Mouse (Mus musculus): ENCODE measurements around the gene Onecut3. TPM values are rescaled to one million over a fixed set of nuclear protein-coding genes. Genes with fewer than 3 reads are reported as not detected.

Onecut3 gene
- polyA plus RNA-seq (2012; rRNA removed), result 4.1 and 6.6 TPM in 2 replicates

DNA sequence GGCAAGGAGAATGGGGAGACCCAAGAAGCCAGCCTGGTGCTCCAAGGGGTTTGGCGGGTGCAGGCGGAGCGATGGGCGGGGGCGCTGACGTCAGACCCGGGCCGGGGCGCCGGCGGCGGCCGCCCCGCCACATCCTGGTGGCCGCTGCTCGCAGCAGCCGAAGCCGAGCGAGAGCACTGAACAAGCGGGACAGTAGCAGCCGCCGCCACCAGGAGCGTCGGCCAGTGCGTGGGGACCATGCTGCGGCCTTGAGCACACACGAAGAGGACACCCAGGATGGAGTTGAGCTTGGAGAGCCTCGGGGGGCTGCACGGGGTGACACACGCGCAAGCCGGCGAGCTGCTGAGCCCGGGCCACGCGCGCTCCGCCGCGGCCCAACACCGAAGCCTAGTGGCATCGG lies at the start of gene Onecut3:
Onecut3 (plus strand) TSS at position 104 of the 400 bp plus-strand sequence.

DNA sequence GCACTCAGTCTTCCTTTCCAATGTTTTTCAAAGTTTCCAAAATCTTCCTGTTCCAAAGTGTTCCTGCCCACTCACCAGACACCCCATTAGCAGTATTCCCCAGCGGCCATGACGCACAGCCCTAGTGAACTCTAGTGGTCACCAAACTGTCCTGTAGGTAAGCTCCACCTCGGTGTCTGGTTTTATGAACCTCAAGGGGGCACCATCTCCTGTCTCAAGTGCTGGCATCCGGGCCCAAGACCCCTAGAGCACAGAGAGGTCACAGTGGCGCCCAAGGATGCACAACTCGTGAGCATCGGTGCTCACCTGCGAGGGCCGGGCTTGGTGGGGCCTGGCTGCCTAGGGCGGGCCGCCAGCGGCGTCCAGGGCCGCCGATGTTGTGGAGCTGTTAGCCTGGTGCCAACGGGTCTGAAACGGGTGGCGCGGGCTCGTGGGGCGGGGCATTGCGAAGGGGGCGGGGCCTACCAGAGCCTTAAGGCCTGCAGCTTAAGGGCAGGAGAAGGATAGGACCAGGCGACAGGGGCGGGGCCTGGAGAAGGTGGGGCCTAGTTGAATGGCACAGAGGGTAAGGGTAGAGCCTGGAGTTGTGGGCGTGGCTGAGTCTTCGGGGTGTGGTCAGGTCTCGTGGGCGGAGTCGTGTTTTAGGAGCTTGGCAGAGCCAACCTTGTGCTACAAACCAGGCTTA lies 44.2 kb downstream of the Onecut3 start, which contains the start of gene Atp8b3:
Atp8b3 (minus strand) TSS at position 415 of the 685 bp plus-strand sequence.

GRCm38 (mm10) chr10:80561116-80561944 lies 66.7 kb downstream of the Onecut3 start, which contains the start of gene Rexo1:
TSS of gene Rexo1 (minus strand) at chr10:80561560.

Other genes with a start within 250 kb of the Onecut3 start
- 288 TPM in 2 replicates for gene Ndufs7, start 245.7 kb upstream of the Onecut3 start, polyA plus RNA-seq (2012; rRNA removed)
- 15.4 and 28.3 TPM in 2 replicates for gene Gamt, start 233.8 kb upstream of the Onecut3 start, polyA plus RNA-seq (2012; rRNA removed)
- gene Dazap1, start 233.3 kb upstream of the Onecut3 start, polyA plus RNA-seq (2012; rRNA removed), result 207 and 232 TPM in 2 replicates
- gene Rps15, start 202.4 kb upstream of the Onecut3 start, polyA plus RNA-seq (2012; rRNA removed), result 2,757 and 2,767 TPM in 2 replicates
- gene Apc2, start 198.9 kb upstream of the Onecut3 start, polyA plus RNA-seq (2012; rRNA removed), result 145 and 166 TPM in 2 replicates
- gene 2310011J03Rik, start 174.3 kb upstream of the Onecut3 start, polyA plus RNA-seq (2012; rRNA removed), result 29.7 and 29.8 TPM in 2 replicates
- 4.5 and 6.3 TPM in 2 replicates for gene Pcsk4, start 165.3 kb upstream of the Onecut3 start, polyA plus RNA-seq (2012; rRNA removed)
- gene Reep6, start 164.9 kb upstream of the Onecut3 start, polyA plus RNA-seq (2012; rRNA removed), result 2.2 and 3.2 TPM in 2 replicates
- gene Adamtsl5, start 146.4 kb upstream of the Onecut3 start, polyA plus RNA-seq (2012; rRNA removed), result 1.4 and 2.8 TPM in 2 replicates
- 2.6 and 2.9 TPM in 2 replicates for gene Plk5, start 138.4 kb upstream of the Onecut3 start, polyA plus RNA-seq (2012; rRNA removed)
- gene Mex3d, start 107.2 kb upstream of the Onecut3 start, polyA plus RNA-seq (2012; rRNA removed), result 86.4 and 98.5 TPM in 2 replicates
- 273 and 295 TPM in 2 replicates for gene Mbd3, start 95.3 kb upstream of the Onecut3 start, polyA plus RNA-seq (2012; rRNA removed)
- gene Uqcr11, start 88.0 kb upstream of the Onecut3 start, polyA plus RNA-seq (2012; rRNA removed), result 870 and 900 TPM in 2 replicates
- 145 and 156 TPM in 2 replicates for gene Tcf3, start 61.2 kb upstream of the Onecut3 start, polyA plus RNA-seq (2012; rRNA removed)
- 0.58 and 0.81 TPM in 2 replicates for gene Atp8b3, start 44.3 kb downstream of the Onecut3 start, polyA plus RNA-seq (2012; rRNA removed)
- gene Rexo1, start 66.7 kb downstream of the Onecut3 start, polyA plus RNA-seq (2012; rRNA removed), result 59.5 and 61.4 TPM in 2 replicates
- 13.9 and 14.8 TPM in 2 replicates for gene Klf16, start 82.5 kb downstream of the Onecut3 start, polyA plus RNA-seq (2012; rRNA removed)
- gene Abhd17a, start 95.5 kb downstream of the Onecut3 start, polyA plus RNA-seq (2012; rRNA removed), result 126 and 131 TPM in 2 replicates
- gene Scamp4, start 108.0 kb downstream of the Onecut3 start, polyA plus RNA-seq (2012; rRNA removed), result 53.6 and 62.1 TPM in 2 replicates
- gene Adat3, start 108.0 kb downstream of the Onecut3 start, polyA plus RNA-seq (2012; rRNA removed), result 11.3 and 11.5 TPM in 2 replicates
- 4.7 TPM in 2 replicates for gene Gm49322, start 111.2 kb downstream of the Onecut3 start, polyA plus RNA-seq (2012; rRNA removed)
- gene Csnk1g2, start 128.0 kb downstream of the Onecut3 start, polyA plus RNA-seq (2012; rRNA removed), result 203 and 212 TPM in 2 replicates
- gene Btbd2, start 162.2 kb downstream of the Onecut3 start, polyA plus RNA-seq (2012; rRNA removed), result 93.0 and 93.8 TPM in 2 replicates
- gene Mknk2, start 183.3 kb downstream of the Onecut3 start, polyA plus RNA-seq (2012; rRNA removed), result 87.9 and 92.8 TPM in 2 replicates
- 34.5 and 37.2 TPM in 2 replicates for gene Mob3a, start 207.1 kb downstream of the Onecut3 start, polyA plus RNA-seq (2012; rRNA removed)
- 66.3 and 70.4 TPM in 2 replicates for gene Izumo4, start 207.3 kb downstream of the Onecut3 start, polyA plus RNA-seq (2012; rRNA removed)
- gene Ap3d1, start 247.4 kb downstream of the Onecut3 start, polyA plus RNA-seq (2012; rRNA removed), result 153 and 171 TPM in 2 replicates